Mouse (Mus musculus): ENCODE results near the gene Adamts4. TPM values are rescaled to one million over a fixed set of nuclear protein-coding genes. Genes with fewer than 3 reads are reported as not detected.

The Adamts4 gene
- polyA plus RNA-seq, 1 experiment: 2.6 TPM

DNA sequence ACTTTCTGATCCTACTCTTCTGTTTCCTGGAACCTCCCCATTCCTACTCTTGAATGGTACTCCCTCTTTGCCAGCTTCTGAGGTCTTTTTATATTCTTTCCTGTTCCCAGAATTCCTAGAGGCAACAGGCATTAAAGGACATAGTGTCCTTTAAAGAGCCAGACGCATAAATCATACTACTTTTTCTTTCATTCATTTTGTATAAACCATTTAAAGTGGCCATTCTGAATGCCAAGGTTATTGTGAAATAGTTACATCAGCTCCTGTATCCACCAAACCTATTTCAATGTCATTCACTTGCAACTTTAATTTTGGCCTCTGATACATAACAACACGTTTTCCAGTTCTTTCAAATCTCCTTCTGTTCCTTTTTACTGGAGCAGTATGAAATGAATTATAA is 59.1 kb downstream of the Adamts4 start:
- DNase-seq (ENCODE audit: low read depth): no peak

Other genes with a start within 250 kb of the Adamts4 start
- 1.5 TPM in 2 replicates for gene Fcgr4, start 231.5 kb upstream of the Adamts4 start, polyA plus RNA-seq (2012; rRNA removed)
- 20.4 and 28.6 TPM in 2 replicates for gene Fcgr3, start 185.5 kb upstream of the Adamts4 start, polyA plus RNA-seq (2012; rRNA removed)
- 12.0 and 21.2 TPM in 2 replicates for gene Cfap126, start 136.5 kb upstream of the Adamts4 start, polyA plus RNA-seq (2012; rRNA removed)
- 248 and 250 TPM in 2 replicates for gene Sdhc, start 99.8 kb upstream of the Adamts4 start, polyA plus RNA-seq (2012; rRNA removed)
- 2.3 and 2.9 TPM in 2 replicates for gene Mpz, start 99.7 kb upstream of the Adamts4 start, polyA plus RNA-seq (2012; rRNA removed)
- 14.0 and 22.0 TPM in 2 replicates for gene Pcp4l1, start 54.2 kb upstream of the Adamts4 start, polyA plus RNA-seq (2012; rRNA removed)
- gene Nr1i3, start 36.5 kb upstream of the Adamts4 start, polyA plus RNA-seq (2012; rRNA removed): 0.05 and 0.09 TPM in 2 replicates
- 25.4 and 31.8 TPM in 2 replicates for gene Tomm40l, start 27.9 kb upstream of the Adamts4 start, polyA plus RNA-seq (2012; rRNA removed)
- 1.5 and 18.5 TPM in 2 replicates for gene Apoa2, start 25.4 kb upstream of the Adamts4 start, polyA plus RNA-seq (2012; rRNA removed)
- gene Fcer1g, start 16.1 kb upstream of the Adamts4 start, polyA plus RNA-seq (2012; rRNA removed): 71.7 and 80.1 TPM in 2 replicates
- gene Ndufs2, start 967 bp downstream of the Adamts4 start, polyA plus RNA-seq (2012; rRNA removed): 145 and 146 TPM in 2 replicates
- 69.9 and 71.7 TPM in 2 replicates for gene B4galt3, start 19.9 kb downstream of the Adamts4 start, polyA plus RNA-seq (2012; rRNA removed)
- 47.3 and 54.4 TPM in 2 replicates for gene Ppox, start 30.8 kb downstream of the Adamts4 start, polyA plus RNA-seq (2012; rRNA removed)
- 35.0 and 36.8 TPM in 2 replicates for gene Usp21, start 37.6 kb downstream of the Adamts4 start, polyA plus RNA-seq (2012; rRNA removed)
- gene Ufc1, start 44.6 kb downstream of the Adamts4 start, polyA plus RNA-seq (2012; rRNA removed): 42.7 and 47.2 TPM in 2 replicates
- 44.4 and 50.1 TPM in 2 replicates for gene Dedd, start 78.7 kb downstream of the Adamts4 start, polyA plus RNA-seq (2012; rRNA removed)
- gene Nit1, start 95.2 kb downstream of the Adamts4 start, polyA plus RNA-seq (2012; rRNA removed): 91.9 and 95.5 TPM in 2 replicates
- 16.2 and 30.5 TPM in 2 replicates for gene Pfdn2, start 95.2 kb downstream of the Adamts4 start, polyA plus RNA-seq (2012; rRNA removed)
- gene Klhdc9, start 110.4 kb downstream of the Adamts4 start, polyA plus RNA-seq (2012; rRNA removed): 5.0 and 9.8 TPM in 2 replicates
- 19.8 and 31.8 TPM in 2 replicates for gene Nectin4, start 119.7 kb downstream of the Adamts4 start, polyA plus RNA-seq (2012; rRNA removed)
- 3.8 and 4.5 TPM in 2 replicates for gene Arhgap30, start 138.5 kb downstream of the Adamts4 start, polyA plus RNA-seq (2012; rRNA removed)
- gene Usf1, start 160.9 kb downstream of the Adamts4 start, polyA plus RNA-seq (2012; rRNA removed): 67.5 and 76.3 TPM in 2 replicates
- 8.5 and 10.3 TPM in 2 replicates for gene Tstd1, start 168.5 kb downstream of the Adamts4 start, polyA plus RNA-seq (2012; rRNA removed)
- 78.9 and 98.4 TPM in 2 replicates for gene F11r, start 187.1 kb downstream of the Adamts4 start, polyA plus RNA-seq (2012; rRNA removed)